Mouse (Mus musculus): ENCODE measurements around the gene Cmss1.

GRCm38 (mm10) chr16:57525046-57525445, 81.6 kb downstream of the Cmss1 start:
- TF ChIP-seq CTCF (IDR thresholded peaks at IDR 0.05; ENCODE audit: extremely low read depth, insufficient read depth, insufficient read length, insufficient replicate concordance) (no peak), POLR2A (IDR thresholded peaks at IDR 0.05; ENCODE audit: low read depth, low read length) (no peak)
